Mouse (Mus musculus) spleen, adult 18-20 months (tissue): ENCODE measurements around the gene Nprl3.
"Not testable (repeated sequence)": the region's sequence is repeated elsewhere in the genome, so short reads cannot be mapped to it uniquely, and the experiment has no call there.

Experiments
- DNase-seq, 2 experiments: peaks; one replicate each; pipeline ENCODE4 v3.0.0; 2022; ENCODE audit warnings: mixed read lengths in 2 of 2

The Nprl3 gene

GRCm38 (mm10) chr11:32267188-32267884 lies at the start of gene Nprl3:
TSS of gene Nprl3 (minus strand) at chr11:32267707.
- DNase-seq = peak; percentile 92 to 93

GRCm38 (mm10) chr11:32316009-32316408 lies 48.5 kb upstream of the Nprl3 start:
- no peak for DNase-seq

GRCm38 (mm10) chr11:32309928-32310327 lies 42.4 kb upstream of the Nprl3 start:
- no peak for DNase-seq

- DNase-seq = no peak
Observed at GRCm38 (mm10) chr11:32309446-32309845, 41.9 kb upstream of the Nprl3 start.

GRCm38 (mm10) chr11:32307006-32307405 lies 39.5 kb upstream of the Nprl3 start:
- DNase-seq = no peak

- DNase-seq = no peak
Observed at GRCm38 (mm10) chr11:32303455-32303854, 35.9 kb upstream of the Nprl3 start.

GRCm38 (mm10) chr11:32302824-32303419 lies 35.4 kb upstream of the Nprl3 start:
- no peak for DNase-seq

- DNase-seq = no peak
Observed at GRCm38 (mm10) chr11:32301506-32301905, 34.0 kb upstream of the Nprl3 start.

- DNase-seq = no peak
Observed at GRCm38 (mm10) chr11:32300279-32301267, 33.1 kb upstream of the Nprl3 start.

- peak in 1 of 2 experiments; percentile 38 for DNase-seq
Observed at GRCm38 (mm10) chr11:32299865-32300264, 32.4 kb upstream of the Nprl3 start, which contains the start of gene Hbq1a. TSS of gene Hbq1a (plus strand) at chr11:32300069.

- DNase-seq = no peak
Observed at GRCm38 (mm10) chr11:32298532-32298918, 31.0 kb upstream of the Nprl3 start.

- DNase-seq = no peak
Observed at GRCm38 (mm10) chr11:32297866-32298531, 30.5 kb upstream of the Nprl3 start.

GRCm38 (mm10) chr11:32297417-32297816 lies 29.9 kb upstream of the Nprl3 start:
- not testable (repeated sequence) for DNase-seq

- not testable (repeated sequence) for DNase-seq
Observed at GRCm38 (mm10) chr11:32296203-32296602, 28.7 kb upstream of the Nprl3 start, which contains the start of gene Hba-a2. TSS of gene Hba-a2 (plus strand) at chr11:32296489.

GRCm38 (mm10) chr11:32293479-32293878 lies 26.0 kb upstream of the Nprl3 start:
- not testable (repeated sequence) for DNase-seq

- not testable (repeated sequence) for DNase-seq
Observed at GRCm38 (mm10) chr11:32292819-32293218, 25.3 kb upstream of the Nprl3 start.

- DNase-seq = no peak
Observed at GRCm38 (mm10) chr11:32287493-32287825, 20.0 kb upstream of the Nprl3 start.

- DNase-seq = peak; percentile 45 to 72
Observed at GRCm38 (mm10) chr11:32286695-32287492, 19.4 kb upstream of the Nprl3 start, which contains the start of gene Hbq1b. TSS of gene Hbq1b (plus strand) at chr11:32286965.

GRCm38 (mm10) chr11:32285887-32286286 lies 18.4 kb upstream of the Nprl3 start:
- DNase-seq = not testable (repeated sequence)

- no peak for DNase-seq
Observed at GRCm38 (mm10) chr11:32285031-32285775, 17.7 kb upstream of the Nprl3 start.

GRCm38 (mm10) chr11:32284582-32284981 lies 17.1 kb upstream of the Nprl3 start:
- not testable (repeated sequence) for DNase-seq
